Mouse (Mus musculus): Measurements from ENCODE around the gene Syngap1.

DNA sequence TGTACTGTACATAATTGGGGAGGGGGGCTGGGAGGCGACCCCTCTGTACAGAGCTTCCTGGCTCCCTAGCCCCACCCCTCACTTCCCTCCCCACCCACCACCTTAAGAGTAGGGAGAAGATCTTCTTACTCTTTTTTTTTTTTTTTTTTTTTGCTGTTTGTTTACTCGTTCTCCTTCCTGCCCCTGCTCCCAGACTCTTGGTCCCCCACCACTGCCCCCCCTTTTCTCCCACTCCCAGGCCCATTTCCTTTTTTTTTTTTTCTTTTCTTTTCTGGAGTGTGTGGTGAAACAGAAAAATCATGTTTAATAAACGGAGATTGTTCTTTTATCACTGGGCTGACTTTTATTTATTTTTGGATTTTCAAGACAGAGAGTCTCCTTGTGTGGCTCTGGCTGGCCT, 31.1 kb downstream of the Syngap1 start:
- TF ChIP-seq CTCF (IDR thresholded peaks at IDR 0.05; ENCODE audit: borderline replicate concordance, control insufficient read depth, extremely low read depth, insufficient read depth, low read length, poor library complexity) (no peak), POLR2A (IDR thresholded peaks at IDR 0.05; ENCODE audit: control insufficient read depth, extremely low read depth, insufficient read depth, low read length, poor library complexity) (no peak)
